Mouse (Mus musculus) liver, adult (tissue): ENCODE results near the gene Fbxo42.

ENCODE experiments used
- GATA4 ChIP-seq: IDR thresholded peaks from 2 replicates; pipeline ENCODE4 v1.6.1; 2014; ENCODE audit warnings: mild to moderate bottlenecking, low read length; ENCODE audit not compliant: insufficient replicate concordance

Gene Fbxo42

GRCm38 (mm10) chr4:141184426-141184825 is 36.7 kb downstream of the Fbxo42 start:
- no peak for TF ChIP-seq GATA4

GRCm38 (mm10) chr4:141186923-141187836 is 39.5 kb downstream of the Fbxo42 start:
- TF ChIP-seq GATA4: no peak

GRCm38 (mm10) chr4:141191294-141191693 is 43.6 kb downstream of the Fbxo42 start:
- TF ChIP-seq GATA4: no peak

- no peak for TF ChIP-seq GATA4
Measured at GRCm38 (mm10) chr4:141194553-141194952, 46.8 kb downstream of the Fbxo42 start.

- TF ChIP-seq GATA4: no peak
Measured at GRCm38 (mm10) chr4:141196981-141197685, 49.4 kb downstream of the Fbxo42 start.

- no peak for TF ChIP-seq GATA4
Measured at GRCm38 (mm10) chr4:141197686-141198035, 49.9 kb downstream of the Fbxo42 start.

- no peak for TF ChIP-seq GATA4
Measured at GRCm38 (mm10) chr4:141200906-141201305, 53.2 kb downstream of the Fbxo42 start.

GRCm38 (mm10) chr4:141202192-141202591 is 54.5 kb downstream of the Fbxo42 start:
- no peak for TF ChIP-seq GATA4

GRCm38 (mm10) chr4:141204580-141205061 is 56.9 kb downstream of the Fbxo42 start:
- TF ChIP-seq GATA4: no peak

GRCm38 (mm10) chr4:141207081-141207480 is 59.4 kb downstream of the Fbxo42 start:
- no peak for TF ChIP-seq GATA4

GRCm38 (mm10) chr4:141210524-141211219 is 63.0 kb downstream of the Fbxo42 start:
- no peak for TF ChIP-seq GATA4

- no peak for TF ChIP-seq GATA4
Measured at GRCm38 (mm10) chr4:141211646-141212045, 63.9 kb downstream of the Fbxo42 start.

- no peak for TF ChIP-seq GATA4
Measured at GRCm38 (mm10) chr4:141212892-141213291, 65.2 kb downstream of the Fbxo42 start.

- no peak for TF ChIP-seq GATA4
Measured at GRCm38 (mm10) chr4:141213342-141213741, 65.6 kb downstream of the Fbxo42 start.

GRCm38 (mm10) chr4:141213770-141214336 is 66.1 kb downstream of the Fbxo42 start, which contains the start of gene Rsg1:
Gene Rsg1, plus strand, starts transcription at chr4:141213956.
- no peak for TF ChIP-seq GATA4

GRCm38 (mm10) chr4:141214337-141214851 is 66.7 kb downstream of the Fbxo42 start:
- no peak for TF ChIP-seq GATA4
